Mouse (Mus musculus): ENCODE measurements at regions not wholly inside any gene's neighbourhood (a gene's known extent, or its start where the extent isn't known, plus 50 kb on each side); places are given as distances from the start of the nearest gene placed in this dataset.

- no peaks in the 10 kb centered on the region for H3K36me3 ChIP-seq
- no peak overlapping the region for H3K27ac ChIP-seq
- H3K27me3 ChIP-seq: no peaks in the 10 kb centered on the region
- H3K4me3 ChIP-seq: no peak overlapping the region
- WGBS: 62% methylated on average over 3 of the region's 3 CpGs
- no peak for ATAC-seq (ENCODE audit: insufficient number of reproducible peaks, insufficient read depth, low FRiP score, low TSS enrichment)
- H3K4me2 ChIP-seq (replicated peaks): no peak overlapping the region
- H3K9me3 ChIP-seq: no peaks in the 10 kb centered on the region
- H3K4me1 ChIP-seq: no peaks in the 10 kb centered on the region
- no peak overlapping the region for H3K9ac ChIP-seq
Observed at GRCm38 (mm10) chr8:66785996-66786395, 74.0 kb upstream of the Naf1 start.
